Mouse (Mus musculus) naive thymus-derived CD4-positive, alpha-beta T cell, adult 5 months (primary cell): Measurements from ENCODE around the gene Prkcq. TPM values are rescaled to one million over a fixed set of nuclear protein-coding genes. Genes with fewer than 3 reads are reported as not detected.

Source experiments
- polyA plus RNA-seq: library from polyadenylated mRNA; unstranded; fragments of 100-300 nt; shearing (Covaris generic); gene quantifications from one replicate; pipeline ENCODE4 v1.2.1, GENCODE M21; 2017

Gene Prkcq
- polyA plus RNA-seq: 351 TPM

GRCm38 (mm10) chr2:11171754-11172501, at the start of gene Prkcq:
Gene Prkcq, plus strand, starts transcription at chr2:11172108.

